Mouse (Mus musculus) cerebellum, adult 9-11 months (tissue): ENCODE data around the gene Ube2u.

Experiments
- DNase-seq: peaks from one replicate; pipeline ENCODE4 v3.0.0; 2022

Ube2u gene

DNA sequence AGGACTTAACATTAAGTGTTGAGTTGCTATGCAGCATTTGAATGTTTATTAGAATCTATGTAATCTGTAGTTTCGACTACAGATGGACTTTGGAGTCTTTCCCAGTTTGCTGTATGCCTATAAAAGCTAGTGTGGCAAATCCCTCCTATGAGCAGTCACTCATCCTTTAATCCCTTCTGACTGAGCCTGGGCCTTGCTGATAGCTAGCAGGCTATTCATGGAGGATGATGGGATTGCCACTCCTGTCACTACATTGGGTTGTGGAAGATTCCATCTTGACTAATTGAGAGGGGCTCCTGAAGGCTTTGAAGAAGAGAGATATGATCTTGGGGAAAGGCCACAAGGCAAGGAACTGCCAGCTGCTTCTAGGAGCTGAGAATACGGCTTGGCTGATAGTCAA is 74.6 kb downstream of the Ube2u start:
- no peak for DNase-seq

DNA sequence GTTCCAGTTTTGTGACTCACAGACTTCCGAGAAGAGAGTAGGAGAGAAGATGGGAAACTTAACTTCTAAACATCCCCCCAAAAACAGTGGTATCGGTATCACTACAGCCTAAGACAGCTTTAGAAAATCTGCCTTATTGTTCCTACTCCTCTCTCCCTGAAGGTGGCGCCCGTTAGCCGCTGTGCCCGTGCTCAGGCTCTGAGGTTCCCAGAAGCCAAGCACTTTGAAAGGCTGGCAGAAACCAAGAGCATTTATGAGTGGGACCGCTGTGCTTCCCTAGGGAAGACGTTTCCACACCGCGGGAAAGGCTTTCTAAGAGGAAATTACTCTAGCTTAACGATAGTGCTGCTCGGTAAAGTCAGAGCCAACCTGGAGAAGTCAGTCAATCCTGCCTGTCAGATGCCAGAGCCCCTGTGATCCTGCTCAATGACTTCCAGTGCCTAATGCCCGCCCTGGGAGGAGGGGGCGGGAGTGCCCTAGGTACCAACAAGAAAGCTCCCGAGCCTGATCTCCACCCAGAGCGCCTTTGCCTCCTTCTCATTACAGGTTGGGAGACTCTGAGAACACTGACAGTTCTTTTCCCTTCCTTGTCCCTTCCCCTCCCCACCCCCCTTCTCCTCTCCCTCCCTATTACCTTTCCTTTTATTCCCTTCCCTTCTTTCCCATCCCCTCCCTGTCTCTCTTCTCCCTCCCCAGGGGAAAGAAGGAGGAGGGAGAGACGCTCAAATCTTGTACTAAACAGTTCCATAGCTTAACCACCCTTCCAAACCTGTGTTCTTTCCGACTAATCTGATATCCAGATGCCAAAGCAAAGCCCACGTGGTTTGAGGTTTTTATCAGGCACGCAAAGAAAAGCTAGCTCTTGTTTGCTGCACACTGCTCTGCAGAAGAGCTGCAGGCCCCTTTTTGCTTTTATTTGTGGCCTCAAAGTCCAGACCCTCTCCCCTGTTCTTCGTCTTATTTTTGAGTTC is 109.9 kb downstream of the Ube2u start:
- DNase-seq = peak; percentile 42

DNA sequence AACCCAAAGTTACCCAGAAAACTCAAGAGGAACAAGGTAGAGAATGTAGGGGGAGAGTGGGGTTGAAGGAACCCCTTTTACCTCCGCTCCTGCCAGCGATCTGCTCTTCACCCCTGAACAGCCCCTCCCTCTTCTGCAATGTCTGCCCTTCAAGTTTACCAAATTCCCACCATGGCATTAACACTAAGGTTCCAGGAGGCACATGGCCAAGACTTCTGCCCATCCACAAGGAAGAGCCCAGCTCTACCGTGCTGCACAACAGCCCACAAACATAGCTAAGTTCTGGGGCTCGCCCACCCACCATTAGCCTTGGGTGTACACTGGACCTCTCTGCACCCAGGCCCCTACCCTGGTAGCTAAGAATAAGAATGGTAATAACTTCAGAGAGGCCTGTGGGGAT is 117.1 kb downstream of the Ube2u start:
- DNase-seq = no peak

DNA sequence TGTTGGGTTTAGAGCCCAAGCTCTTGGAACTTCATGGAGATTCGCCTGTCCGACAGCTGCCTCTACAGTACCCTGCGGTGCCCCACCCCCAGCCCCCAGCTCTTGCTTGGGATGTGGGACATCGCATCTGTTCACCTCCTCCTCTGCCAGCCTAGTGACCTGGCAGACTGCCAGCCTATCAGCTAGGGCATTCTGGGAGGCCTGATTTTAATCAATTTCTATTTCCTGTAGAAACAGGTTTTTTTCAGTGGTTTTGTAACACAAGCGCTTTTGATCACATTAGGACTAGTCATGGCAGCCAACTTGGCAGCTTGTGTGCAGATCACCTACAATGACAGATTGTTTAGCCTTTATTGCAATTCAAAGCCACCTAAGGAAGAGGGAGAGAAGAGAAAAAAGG is 118.0 kb downstream of the Ube2u start:
- peak; percentile 7 for DNase-seq

DNA sequence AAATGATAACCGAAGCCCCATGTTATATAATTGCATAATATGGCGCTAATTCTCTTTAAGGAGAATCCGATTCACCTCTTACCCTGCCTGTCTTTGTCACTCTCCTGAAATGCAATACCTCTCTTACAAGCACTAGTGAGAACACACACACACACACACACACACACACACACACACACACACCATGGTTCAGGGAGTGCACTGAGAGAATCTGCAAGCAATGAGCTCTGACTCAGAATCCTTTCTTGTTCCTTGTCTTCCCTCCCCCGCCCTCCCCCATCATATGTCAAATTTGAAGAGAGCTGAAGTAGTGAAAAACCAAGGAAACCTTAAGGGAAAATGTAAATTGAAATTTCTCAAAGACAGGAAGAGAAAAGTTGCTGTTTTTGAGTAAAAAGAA is 118.4 kb downstream of the Ube2u start:
- DNase-seq = no peak
